Mouse (Mus musculus) olfactory bulb, adult 2 months (tissue): ENCODE data around the gene Prdm12.

ENCODE experiments used
- CTCF ChIP-seq: fragments of 200-500 bp; IDR thresholded peaks from 2 replicates; pipeline ENCODE4 v1.5.1; 2012; ENCODE audit warnings: low read depth, mild to moderate bottlenecking, low read length, moderate library complexity; ENCODE audit not compliant: insufficient read depth
- POLR2A ChIP-seq: fragments of 200-500 bp; IDR thresholded peaks from 2 replicates; pipeline ENCODE4 v1.6.1; 2012; ENCODE audit warnings: mild to moderate bottlenecking, low read depth, low read length, moderate library complexity; ENCODE audit not compliant: insufficient read depth

GRCm38 (mm10) chr2:31639901-31640608 lies at the start of gene Prdm12:
- TF ChIP-seq CTCF (no peak), POLR2A (no peak)
